Mouse (Mus musculus): ENCODE results near the gene Galnt17. TPM values are rescaled to one million over a fixed set of nuclear protein-coding genes. Genes with fewer than 3 reads are reported as not detected.

The Galnt17 gene
- polyA plus RNA-seq, 1 experiment, result 0.44 TPM

DNA sequence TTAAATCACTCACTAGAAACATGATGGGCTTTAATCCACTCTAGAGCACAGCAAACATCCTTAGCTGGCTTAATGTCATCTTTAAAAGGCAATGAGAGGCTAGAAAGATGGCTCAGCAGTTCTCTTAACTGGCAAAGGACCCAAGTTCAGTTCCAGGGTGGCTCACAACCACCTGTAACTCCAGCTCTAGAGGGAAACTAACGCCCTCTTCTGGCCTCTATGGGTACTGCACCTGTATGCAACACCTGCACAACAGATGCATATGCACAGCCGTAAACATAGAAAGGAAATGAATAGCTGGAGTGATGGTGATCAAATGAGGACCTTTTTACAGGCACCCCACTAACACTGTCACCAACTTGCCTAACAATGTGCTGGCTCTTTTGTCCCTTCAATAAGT is 27.9 kb downstream of the Galnt17 start:
- Histone ChIP-seq H3K36me3 (ENCODE audit: control insufficient read depth, insufficient read depth, low read length) (no peaks in the 10 kb centered on the region), H3K27me3 (ENCODE audit: control insufficient read depth, insufficient read depth, low read length) (no peaks in the 10 kb centered on the region), H3K4me1 (ENCODE audit: control insufficient read depth, insufficient read depth, insufficient read length, low read length) (no peaks in the 10 kb centered on the region), H3K4me3 (ENCODE audit: low read depth, low read length) (no peak overlapping the region), H3K27ac (ENCODE audit: insufficient read depth, low read depth, low read length) (no peak overlapping the region)
- WGBS, result 48% methylated on average over 2 of the region's 2 CpGs
- TF ChIP-seq POLR2A (IDR thresholded peaks at IDR 0.05; ENCODE audit: low read depth, low read length) (no peak), CTCF (IDR thresholded peaks at IDR 0.05; ENCODE audit: extremely low read depth, insufficient read length, insufficient replicate concordance, low read depth, low read length) (no peak)

DNA sequence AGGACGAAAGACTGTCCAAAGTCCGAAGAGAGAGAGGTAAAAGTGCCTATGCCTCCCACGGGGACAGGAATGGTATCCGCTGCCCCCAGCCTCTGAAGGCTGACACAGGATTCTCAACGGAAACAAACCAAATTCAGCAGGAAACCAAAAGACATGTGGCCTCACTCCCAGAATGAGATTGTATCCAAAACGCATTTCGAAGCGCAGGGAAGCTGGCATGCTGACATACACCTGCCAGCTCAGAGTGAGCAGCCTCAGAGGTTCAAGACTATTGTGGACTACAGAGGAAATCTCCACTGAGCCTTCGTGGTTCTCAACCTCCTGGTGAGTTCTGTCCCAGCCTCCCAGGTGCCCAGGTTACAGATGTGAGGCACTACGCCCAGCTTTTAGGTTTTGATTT is 29.0 kb downstream of the Galnt17 start:
- Histone ChIP-seq H3K27ac (ENCODE audit: insufficient read depth, low read depth, low read length) (no peak overlapping the region), H3K4me3 (ENCODE audit: low read depth, low read length) (no peak overlapping the region), H3K27me3 (ENCODE audit: control insufficient read depth, insufficient read depth, low read length) (no peaks in the 10 kb centered on the region), H3K36me3 (ENCODE audit: control insufficient read depth, insufficient read depth, low read length) (no peaks in the 10 kb centered on the region), H3K4me1 (ENCODE audit: control insufficient read depth, insufficient read depth, insufficient read length, low read length) (no peaks in the 10 kb centered on the region)
- TF ChIP-seq POLR2A (IDR thresholded peaks at IDR 0.05; ENCODE audit: low read depth, low read length) (no peak), CTCF (IDR thresholded peaks at IDR 0.05; ENCODE audit: extremely low read depth, insufficient read length, insufficient replicate concordance, low read depth, low read length) (no peak)
- WGBS, result 77% methylated on average over 10 of the region's 10 CpGs

DNA sequence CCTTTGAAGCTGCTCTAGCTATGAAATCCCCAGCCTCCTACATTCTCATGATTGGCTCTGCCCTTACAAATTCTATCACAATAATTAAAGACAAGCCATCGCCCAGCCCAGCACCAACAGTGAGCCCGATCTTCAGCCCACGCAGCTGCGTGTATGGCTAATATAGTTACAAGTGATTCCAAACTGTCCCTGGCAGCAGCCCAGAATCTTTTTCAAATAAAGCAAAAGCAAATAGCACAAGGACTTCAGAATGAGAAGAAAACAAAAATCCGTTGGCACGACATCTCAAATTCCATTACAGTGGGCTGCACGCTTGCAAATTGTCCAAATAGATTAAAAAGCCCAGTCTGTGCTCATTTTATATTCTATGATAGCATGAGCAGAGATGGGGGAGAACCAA is 31.1 kb downstream of the Galnt17 start:
- H3K4me3 ChIP-seq (ENCODE audit: low read depth, low read length), result no peak overlapping the region
- no peak overlapping the region for H3K27ac ChIP-seq (ENCODE audit: insufficient read depth, low read depth, low read length)
- H3K4me1 ChIP-seq (ENCODE audit: control insufficient read depth, insufficient read depth, insufficient read length, low read length), result no peaks in the 10 kb centered on the region
- H3K27me3 ChIP-seq (ENCODE audit: control insufficient read depth, insufficient read depth, low read length), result no peaks in the 10 kb centered on the region
- no peaks in the 10 kb centered on the region for H3K36me3 ChIP-seq (ENCODE audit: control insufficient read depth, insufficient read depth, low read length)
- WGBS, result 75% methylated on average over 7 of the region's 7 CpGs
- no peak for TF ChIP-seq CTCF (IDR thresholded peaks at IDR 0.05; ENCODE audit: extremely low read depth, insufficient read length, insufficient replicate concordance, low read depth, low read length)
- no peak for TF ChIP-seq POLR2A (IDR thresholded peaks at IDR 0.05; ENCODE audit: low read depth, low read length)

DNA sequence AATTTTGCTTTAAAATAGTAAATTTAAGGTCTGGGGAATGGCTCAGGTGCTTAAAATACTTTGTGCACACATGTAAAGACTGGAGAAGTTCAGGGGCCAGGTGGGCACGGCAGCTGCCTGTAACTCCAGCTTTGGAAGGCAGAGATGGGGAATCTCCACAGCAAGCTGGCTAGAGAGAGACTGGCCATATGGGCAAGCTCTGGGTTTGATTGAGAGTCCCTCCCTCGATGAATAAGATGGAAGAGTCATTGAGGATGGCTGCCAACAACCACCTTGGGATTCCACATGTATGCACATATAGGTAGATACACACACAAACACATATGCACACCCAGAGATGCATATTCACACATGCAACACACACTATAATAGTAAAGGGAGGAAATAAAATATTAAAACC is 42.0 kb downstream of the Galnt17 start:
- no peaks in the 10 kb centered on the region for H3K27me3 ChIP-seq (ENCODE audit: control insufficient read depth, insufficient read depth, low read length)
- no peaks in the 10 kb centered on the region for H3K36me3 ChIP-seq (ENCODE audit: control insufficient read depth, insufficient read depth, low read length)
- no peak overlapping the region for H3K27ac ChIP-seq (ENCODE audit: insufficient read depth, low read depth, low read length)
- no peaks in the 10 kb centered on the region for H3K4me1 ChIP-seq (ENCODE audit: control insufficient read depth, insufficient read depth, insufficient read length, low read length)
- WGBS, result 60% methylated on average over 2 of the region's 2 CpGs
- TF ChIP-seq CTCF (IDR thresholded peaks at IDR 0.05; ENCODE audit: extremely low read depth, insufficient read length, insufficient replicate concordance, low read depth, low read length) (no peak), POLR2A (IDR thresholded peaks at IDR 0.05; ENCODE audit: low read depth, low read length) (no peak)
- H3K4me3 ChIP-seq (ENCODE audit: low read depth, low read length), result no peak overlapping the region

DNA sequence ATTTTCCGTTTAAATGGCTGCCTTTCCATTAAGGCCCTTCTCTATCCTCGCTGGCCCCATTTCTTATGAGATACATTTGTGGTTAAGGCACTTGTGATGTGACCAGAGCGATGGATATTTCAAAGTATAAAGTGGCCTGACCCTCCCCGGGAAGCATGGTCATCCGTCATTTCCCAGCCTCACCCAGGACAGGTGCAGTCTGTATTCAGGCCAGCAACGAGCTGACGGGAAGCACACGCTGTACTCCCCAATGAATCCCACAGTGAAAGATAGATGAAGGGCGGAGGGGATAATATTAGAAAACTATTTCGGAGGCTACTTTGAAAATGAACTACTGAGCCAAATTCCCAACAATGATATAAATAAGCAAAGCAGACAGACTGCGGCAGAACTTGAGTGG is 44.2 kb downstream of the Galnt17 start:
- H3K27ac ChIP-seq (ENCODE audit: insufficient read depth, low read depth, low read length), result no peak overlapping the region
- H3K27me3 ChIP-seq (ENCODE audit: control insufficient read depth, insufficient read depth, low read length), result no peaks in the 10 kb centered on the region
- 76% methylated on average over 11 of the region's 11 CpGs for WGBS
- TF ChIP-seq CTCF (IDR thresholded peaks at IDR 0.05; ENCODE audit: extremely low read depth, insufficient read length, insufficient replicate concordance, low read depth, low read length), result no peak
- no peak for TF ChIP-seq POLR2A (IDR thresholded peaks at IDR 0.05; ENCODE audit: low read depth, low read length)
- no peak overlapping the region for H3K4me3 ChIP-seq (ENCODE audit: low read depth, low read length)
- H3K36me3 ChIP-seq (ENCODE audit: control insufficient read depth, insufficient read depth, low read length), result no peaks in the 10 kb centered on the region
- H3K4me1 ChIP-seq (ENCODE audit: control insufficient read depth, insufficient read depth, insufficient read length, low read length), result no peaks in the 10 kb centered on the region

DNA sequence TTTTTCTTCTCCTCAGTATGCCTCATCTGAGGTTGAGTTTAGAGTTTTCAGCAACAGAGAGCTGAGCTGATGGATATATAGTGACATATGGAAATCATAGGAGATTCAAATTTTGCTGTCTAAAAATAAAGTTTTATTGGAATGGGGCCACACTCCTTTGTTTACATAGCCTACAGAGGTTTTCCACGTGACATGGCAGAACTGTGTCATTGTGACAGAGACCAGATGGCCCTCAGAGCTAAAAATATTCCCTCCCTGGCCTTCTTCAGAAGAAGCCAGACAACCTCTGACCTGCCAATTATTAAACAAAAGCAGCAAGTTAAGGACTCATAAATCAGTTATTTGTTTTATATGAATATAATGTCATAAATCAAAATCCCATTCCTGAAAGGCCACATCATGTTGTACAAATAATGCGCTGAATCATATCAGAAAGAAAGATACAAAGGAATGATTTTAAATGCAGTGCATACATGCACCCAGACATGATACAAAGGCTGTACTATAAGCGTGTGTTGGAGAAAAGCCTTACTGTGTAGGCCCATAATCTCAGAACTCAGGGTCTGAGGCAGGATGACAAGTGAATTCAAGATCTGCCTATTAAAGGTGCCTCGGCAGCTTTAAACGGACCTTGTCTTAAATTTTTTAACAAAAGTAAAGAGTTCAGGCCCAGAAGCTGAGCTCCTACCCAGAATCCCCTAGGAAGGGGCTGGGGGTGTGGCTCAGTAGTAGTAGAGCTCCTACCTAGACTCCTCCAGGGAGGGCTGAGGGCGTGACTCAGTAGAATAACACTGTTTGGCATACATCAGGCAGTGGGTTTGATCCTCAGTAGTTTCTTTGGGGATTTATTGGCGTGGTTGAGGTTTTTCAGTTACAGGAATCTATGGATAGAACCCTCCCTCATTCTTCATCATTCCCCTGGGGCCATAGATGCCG is 57.3 kb downstream of the Galnt17 start:
- no peak for TF ChIP-seq CTCF (IDR thresholded peaks at IDR 0.05; ENCODE audit: extremely low read depth, insufficient read length, insufficient replicate concordance, low read depth, low read length)
- no peak for TF ChIP-seq POLR2A (IDR thresholded peaks at IDR 0.05; ENCODE audit: low read depth, low read length)
- no peaks in the 10 kb centered on the region for H3K4me1 ChIP-seq (ENCODE audit: control insufficient read depth, insufficient read depth, insufficient read length, low read length)
- H3K27me3 ChIP-seq (ENCODE audit: control insufficient read depth, insufficient read depth, low read length), result no peaks in the 10 kb centered on the region
- H3K4me3 ChIP-seq (ENCODE audit: low read depth, low read length), result no peak overlapping the region
- H3K36me3 ChIP-seq (ENCODE audit: control insufficient read depth, insufficient read depth, low read length), result no peaks in the 10 kb centered on the region
- H3K27ac ChIP-seq (ENCODE audit: insufficient read depth, low read depth, low read length), result no peak overlapping the region
- WGBS, result 59% methylated on average over 8 of the region's 8 CpGs

DNA sequence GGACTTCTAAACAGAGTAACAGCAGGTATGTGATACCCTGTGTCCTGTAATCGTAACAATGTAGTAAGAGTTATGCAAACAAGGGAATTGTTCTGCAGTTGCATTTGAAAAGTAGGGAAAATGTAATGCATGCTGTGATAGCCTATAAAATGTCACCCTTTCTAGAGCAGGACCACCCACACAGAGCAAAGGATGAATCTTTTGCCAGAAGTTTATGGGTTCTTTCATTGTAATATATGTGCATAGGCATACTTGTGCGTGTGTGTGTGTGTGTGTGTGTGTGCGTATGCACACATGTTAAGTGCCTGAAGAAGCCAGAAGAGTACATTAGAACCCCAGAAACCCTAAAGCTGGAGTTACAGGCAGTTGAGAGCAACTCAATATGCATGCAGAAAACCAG is 59.9 kb downstream of the Galnt17 start:
- no peaks in the 10 kb centered on the region for H3K36me3 ChIP-seq (ENCODE audit: control insufficient read depth, insufficient read depth, low read length)
- H3K4me1 ChIP-seq (ENCODE audit: control insufficient read depth, insufficient read depth, insufficient read length, low read length), result no peaks in the 10 kb centered on the region
- no peaks in the 10 kb centered on the region for H3K27me3 ChIP-seq (ENCODE audit: control insufficient read depth, insufficient read depth, low read length)
- TF ChIP-seq CTCF (IDR thresholded peaks at IDR 0.05; ENCODE audit: extremely low read depth, insufficient read length, insufficient replicate concordance, low read depth, low read length) (no peak), POLR2A (IDR thresholded peaks at IDR 0.05; ENCODE audit: low read depth, low read length) (no peak)
- WGBS, result 92% methylated on average over 3 of the region's 3 CpGs
- H3K4me3 ChIP-seq (ENCODE audit: low read depth, low read length), result no peak overlapping the region
- no peak overlapping the region for H3K27ac ChIP-seq (ENCODE audit: insufficient read depth, low read depth, low read length)
